Mouse (Mus musculus) bone marrow macrophage, adult 2 months (primary cell): ENCODE results near the gene Mast3.

Source experiments
- CTCF ChIP-seq: IDR thresholded peaks from 2 replicates; pipeline ENCODE4 v1.5.1; 2012; ENCODE audit warnings: low read depth, mild to moderate bottlenecking, low read length, moderate library complexity
- POLR2A ChIP-seq: IDR thresholded peaks from 2 replicates; pipeline ENCODE4 v1.6.1; 2012; ENCODE audit warnings: mild to moderate bottlenecking, low read depth, low read length, borderline replicate concordance

GRCm38 (mm10) chr8:70823802-70824201, 18.9 kb upstream of the Mast3 start:
- TF ChIP-seq CTCF (no peak), POLR2A (no peak)
